Mouse (Mus musculus): ENCODE measurements around the gene Mapk14. TPM values are rescaled to one million over a fixed set of nuclear protein-coding genes. Genes with fewer than 3 reads are reported as not detected.
"Not testable (repeated sequence)": the region's sequence is repeated elsewhere in the genome, so short reads cannot be mapped to it uniquely, and the experiment has no call there.

Gene Mapk14
- polyA plus RNA-seq, 1 experiment from 2014 or later: 30.7 TPM

DNA sequence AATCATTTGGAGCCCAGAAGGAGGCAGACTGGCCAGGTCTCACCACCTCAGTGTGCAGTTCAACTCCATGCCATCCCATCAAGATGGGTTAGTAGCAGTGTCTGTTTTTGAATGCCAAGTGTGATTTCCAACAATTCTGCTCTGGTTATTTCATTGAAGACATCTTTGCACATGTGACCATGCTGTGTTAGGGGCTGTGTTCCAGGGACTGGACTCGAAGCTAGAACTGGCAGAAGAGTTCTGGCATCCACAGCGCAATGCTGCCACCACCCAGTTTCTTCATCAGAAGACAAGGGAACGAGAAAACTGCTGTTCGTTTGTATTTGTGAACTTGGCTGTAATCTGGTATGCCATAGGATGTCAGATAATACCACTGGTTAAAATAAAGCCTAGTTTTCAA lies 56.9 kb downstream of the Mapk14 start:
- Histone ChIP-seq H3K36me3 (peaks cover 29% of the 10 kb centered on the region), H3K4me2 (replicated peaks) (no peak overlapping the region), H3K4me1 (no peaks in the 10 kb centered on the region), H3K9me3 (no peaks in the 10 kb centered on the region), H3K27me3 (no peaks in the 10 kb centered on the region), H3K4me3 (no peak overlapping the region), H3K27ac (replicated peaks) (no peak overlapping the region), H3K9ac (replicated peaks) (no peak overlapping the region)
- no peak for ATAC-seq (replicated peaks)
- WGBS: 85% methylated on average over 4 of the region's 4 CpGs

GRCm38 (mm10) chr17:28750580-28750979 lies 59.5 kb downstream of the Mapk14 start:
- no peaks in the 10 kb centered on the region for H3K27me3 ChIP-seq
- no peak overlapping the region for H3K27ac ChIP-seq (replicated peaks)
- 88% methylated on average over 6 of the region's 6 CpGs for WGBS
- no peak overlapping the region for H3K4me2 ChIP-seq (replicated peaks)
- no peak overlapping the region for H3K4me3 ChIP-seq
- ATAC-seq (replicated peaks): no peak
- H3K4me1 ChIP-seq: no peaks in the 10 kb centered on the region
- no peaks in the 10 kb centered on the region for H3K9me3 ChIP-seq
- H3K9ac ChIP-seq (replicated peaks): no peak overlapping the region
- H3K36me3 ChIP-seq: peaks cover 6% of the 10 kb centered on the region; the same call in 1 of the 2 replicates

DNA sequence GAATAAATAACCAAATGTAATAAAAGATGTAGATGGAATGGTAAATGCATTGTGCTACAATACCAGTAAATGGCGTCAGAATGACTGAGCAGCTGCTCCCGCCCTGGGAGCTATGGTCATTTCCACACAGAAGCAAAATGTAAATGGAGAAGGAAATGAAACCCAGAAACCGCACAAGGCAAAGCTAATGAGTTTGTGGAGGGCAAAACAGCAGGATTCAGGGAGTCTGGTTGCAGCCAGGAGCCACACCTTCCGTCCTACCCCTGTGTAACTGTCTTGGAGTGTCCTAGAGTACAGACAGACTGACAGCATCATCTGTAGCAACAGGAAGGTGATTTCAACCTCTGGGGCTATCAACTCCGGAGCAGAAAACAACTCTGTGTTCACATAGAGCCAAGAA lies 65.3 kb downstream of the Mapk14 start:
- no peaks in the 10 kb centered on the region for H3K27me3 ChIP-seq
- no peak overlapping the region for H3K4me3 ChIP-seq
- 69% methylated on average over 5 of the region's 5 CpGs for WGBS
- H3K4me1 ChIP-seq: no peaks in the 10 kb centered on the region
- no peak overlapping the region for H3K4me2 ChIP-seq (replicated peaks)
- no peak for ATAC-seq (replicated peaks)
- H3K27ac ChIP-seq (replicated peaks): no peak overlapping the region
- no peaks in the 10 kb centered on the region for H3K9me3 ChIP-seq
- no peak overlapping the region for H3K9ac ChIP-seq (replicated peaks)
- no peaks in the 10 kb centered on the region for H3K36me3 ChIP-seq

DNA sequence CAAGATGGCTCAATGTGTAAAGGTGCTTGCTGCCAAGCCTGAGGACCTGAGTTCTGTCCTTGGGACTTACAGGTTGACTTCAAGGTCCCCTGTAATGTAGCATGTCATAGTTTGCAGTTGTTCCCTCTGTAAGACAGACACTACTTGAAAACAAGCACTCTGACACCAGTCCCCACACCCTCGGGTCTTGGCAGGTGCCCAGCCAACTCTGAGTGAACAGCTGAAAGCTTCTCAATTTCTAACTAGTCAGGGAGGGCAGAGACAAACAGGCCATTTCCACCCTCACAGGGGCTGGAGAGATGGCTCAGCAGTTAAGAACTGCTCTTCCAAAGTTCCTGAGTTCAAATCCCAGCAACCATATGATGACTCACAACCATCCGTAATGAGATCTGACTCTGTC lies 66.3 kb downstream of the Mapk14 start:
- no peak for ATAC-seq (replicated peaks)

DNA sequence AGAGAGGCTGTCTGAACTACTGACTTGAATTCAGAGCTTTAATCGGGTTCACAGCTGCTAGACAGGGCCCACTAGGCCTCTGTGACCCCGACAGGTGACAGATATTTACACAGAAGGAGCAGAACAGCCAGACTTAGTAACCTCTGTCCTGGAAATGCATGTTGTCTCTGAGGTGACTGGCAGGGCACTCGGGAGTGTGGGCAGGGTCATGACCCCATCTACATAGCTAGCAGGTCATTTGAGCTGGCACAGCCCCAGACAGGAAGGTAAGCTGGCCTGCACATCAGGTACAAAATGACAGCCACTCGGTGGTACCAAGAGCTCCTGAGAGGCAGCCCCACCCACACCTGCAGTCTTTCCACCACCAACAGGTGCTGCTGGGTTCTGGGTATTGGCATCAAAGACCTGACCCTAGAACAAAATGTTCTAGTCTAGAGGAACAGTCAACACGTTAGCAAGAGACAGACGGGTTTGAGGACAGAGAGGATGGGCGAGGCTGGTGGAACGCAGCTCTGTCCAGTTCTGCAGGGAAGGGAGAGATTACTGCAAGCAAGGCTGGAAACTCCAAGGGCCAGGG lies 69.7 kb downstream of the Mapk14 start:
- Histone ChIP-seq H3K36me3 (no peaks in the 10 kb centered on the region), H3K9ac (replicated peaks) (no peak overlapping the region), H3K4me3 (no peak overlapping the region), H3K4me1 (no peaks in the 10 kb centered on the region), H3K27me3 (no peaks in the 10 kb centered on the region), H3K9me3 (no peaks in the 10 kb centered on the region), H3K4me2 (replicated peaks) (no peak overlapping the region), H3K27ac (replicated peaks) (no peak overlapping the region)
- no peak for ATAC-seq (replicated peaks)
- WGBS: 85% methylated on average over 8 of the region's 8 CpGs

More for the DNA sequence above, 66.3 kb downstream of the Mapk14 start:
- no peak overlapping the region for H3K27ac ChIP-seq (replicated peaks)
- H3K9me3 ChIP-seq: no peaks in the 10 kb centered on the region
- no peaks in the 10 kb centered on the region for H3K36me3 ChIP-seq
- no peak overlapping the region for H3K4me2 ChIP-seq (replicated peaks)
- H3K27me3 ChIP-seq: no peaks in the 10 kb centered on the region
- no peaks in the 10 kb centered on the region for H3K4me1 ChIP-seq
- 72% methylated on average over 2 of the region's 2 CpGs for WGBS
- no peak overlapping the region for H3K4me3 ChIP-seq
- H3K9ac ChIP-seq (replicated peaks): no peak overlapping the region

DNA sequence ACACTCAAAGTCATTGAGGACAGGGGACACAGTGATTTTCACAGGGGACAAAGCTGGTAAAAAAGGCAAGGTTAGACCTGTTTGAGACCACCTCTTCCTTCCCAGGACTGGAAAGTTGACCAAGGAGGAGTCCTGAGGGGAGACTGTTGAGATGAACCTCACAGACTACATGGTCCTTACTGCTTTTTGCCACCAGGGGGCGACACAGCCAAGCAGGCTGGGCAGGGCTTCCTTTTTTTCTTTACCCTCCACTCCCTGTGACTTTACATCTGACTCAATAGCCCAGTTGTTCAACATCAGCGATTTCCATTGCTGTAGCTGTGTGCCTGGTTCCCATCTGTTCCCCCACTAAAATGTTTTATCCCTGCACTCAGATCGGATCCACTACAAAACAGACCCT lies 70.7 kb downstream of the Mapk14 start:
- Histone ChIP-seq H3K36me3 (no peaks in the 10 kb centered on the region), H3K9me3 (no peaks in the 10 kb centered on the region), H3K27me3 (no peaks in the 10 kb centered on the region), H3K27ac (replicated peaks) (no peak overlapping the region), H3K4me2 (replicated peaks) (no peak overlapping the region), H3K9ac (replicated peaks) (no peak overlapping the region), H3K4me3 (no peak overlapping the region), H3K4me1 (no peaks in the 10 kb centered on the region)
- ATAC-seq (replicated peaks): no peak
- 20% methylated on average over 3 of the region's 3 CpGs for WGBS

DNA sequence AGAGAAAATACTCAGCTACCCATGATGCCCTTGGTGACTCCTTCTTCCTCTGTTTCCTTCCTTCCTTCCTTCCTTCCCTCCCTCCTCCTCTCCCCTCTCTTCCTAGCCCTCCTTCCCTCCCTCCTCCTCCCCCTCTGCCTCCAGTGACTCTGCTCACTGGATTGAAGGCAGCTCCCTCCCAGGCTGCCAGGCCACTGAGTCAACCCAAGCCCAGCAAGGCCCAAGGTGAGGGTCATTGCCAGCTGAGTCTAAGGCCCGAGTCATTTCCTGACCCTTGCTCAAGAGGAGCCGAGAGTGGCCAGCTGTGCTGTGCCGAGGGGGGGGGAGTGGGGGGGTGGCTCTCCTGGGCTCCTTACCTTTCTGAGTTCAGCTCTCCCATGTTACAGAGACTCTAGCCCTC lies 75.1 kb downstream of the Mapk14 start:
- WGBS: 78% methylated on average over 3 of the region's 3 CpGs
- no peaks in the 10 kb centered on the region for H3K36me3 ChIP-seq
- no peak overlapping the region for H3K4me2 ChIP-seq (replicated peaks)
- no peak overlapping the region for H3K4me3 ChIP-seq
- H3K9me3 ChIP-seq: no peaks in the 10 kb centered on the region
- no peak overlapping the region for H3K27ac ChIP-seq (replicated peaks)
- H3K4me1 ChIP-seq: peaks cover 16% of the 10 kb centered on the region
- ATAC-seq (replicated peaks): no peak
- no peak overlapping the region for H3K9ac ChIP-seq (replicated peaks)
- peaks cover 29% of the 10 kb centered on the region for H3K27me3 ChIP-seq

GRCm38 (mm10) chr17:28766781-28767515 lies 75.8 kb downstream of the Mapk14 start:
- H3K4me3 ChIP-seq: no peak overlapping the region
- no peak overlapping the region for H3K27ac ChIP-seq (replicated peaks)
- H3K4me2 ChIP-seq (replicated peaks): no peak overlapping the region
- peaks cover 16% of the 10 kb centered on the region for H3K4me1 ChIP-seq
- H3K36me3 ChIP-seq: no peaks in the 10 kb centered on the region
- peaks cover 29% of the 10 kb centered on the region for H3K27me3 ChIP-seq
- no peaks in the 10 kb centered on the region for H3K9me3 ChIP-seq
- H3K9ac ChIP-seq (replicated peaks): no peak overlapping the region
- ATAC-seq (replicated peaks): no peak
- WGBS: 78% methylated on average over 11 of the region's 11 CpGs

DNA sequence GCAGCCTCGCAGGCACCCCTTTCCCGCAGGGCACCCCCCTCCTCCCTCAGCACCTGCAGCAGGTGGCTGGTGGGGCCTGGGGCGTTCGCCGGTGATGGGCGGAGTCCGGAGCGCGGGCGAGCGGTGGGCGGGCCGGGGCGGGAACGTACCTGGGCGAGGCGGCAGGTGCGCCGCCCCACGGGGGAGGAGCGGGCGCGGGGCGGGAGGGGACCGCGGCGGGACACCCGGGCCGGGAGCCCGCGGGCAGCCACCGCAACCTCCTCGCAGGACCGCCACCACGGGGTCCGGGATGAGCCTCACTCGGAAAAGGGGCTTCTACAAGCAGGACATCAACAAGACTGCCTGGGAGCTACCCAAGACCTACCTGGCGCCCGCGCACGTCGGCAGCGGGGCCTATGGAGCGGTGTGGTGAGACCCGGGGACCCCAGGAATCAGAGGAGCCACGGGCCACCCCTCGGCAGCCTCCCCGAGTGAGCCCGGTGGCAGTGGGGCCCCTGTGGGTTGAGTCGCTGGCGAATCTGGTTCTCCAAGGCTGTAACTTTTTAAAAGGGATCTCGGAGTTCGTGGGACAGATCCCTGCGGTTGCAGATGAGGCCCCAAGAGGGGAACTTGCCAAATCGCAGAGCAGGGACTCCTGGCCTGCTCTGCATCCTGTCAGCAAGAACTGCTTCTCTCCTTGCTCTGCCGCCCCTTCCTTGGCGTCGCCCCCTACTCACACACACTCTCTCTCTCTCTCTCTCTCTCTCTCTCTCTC lies 78.2 kb downstream of the Mapk14 start, which contains the start of gene Mapk13:
Mapk13 (plus strand) TSS at position 177 of the 754 bp plus-strand sequence.
- Histone ChIP-seq H3K4me3 (peak within 1 kb of the TSS; percentile 34), H3K36me3 (no peaks in the 10 kb centered on the region), H3K27me3 (peaks cover 29% of the 10 kb centered on the region), H3K9ac (replicated peaks) (peak within 1 kb of the TSS; percentile 33), H3K4me1 (peaks cover 16% of the 10 kb centered on the region), H3K9me3 (no peaks in the 10 kb centered on the region), H3K4me2 (replicated peaks) (peak within 1 kb of the TSS; percentile 68), H3K27ac (replicated peaks) (no peak within 1 kb of the TSS)
- under 1% methylated on average over 45 of the region's 58 CpGs for WGBS
- ATAC-seq (replicated peaks): no peak

DNA sequence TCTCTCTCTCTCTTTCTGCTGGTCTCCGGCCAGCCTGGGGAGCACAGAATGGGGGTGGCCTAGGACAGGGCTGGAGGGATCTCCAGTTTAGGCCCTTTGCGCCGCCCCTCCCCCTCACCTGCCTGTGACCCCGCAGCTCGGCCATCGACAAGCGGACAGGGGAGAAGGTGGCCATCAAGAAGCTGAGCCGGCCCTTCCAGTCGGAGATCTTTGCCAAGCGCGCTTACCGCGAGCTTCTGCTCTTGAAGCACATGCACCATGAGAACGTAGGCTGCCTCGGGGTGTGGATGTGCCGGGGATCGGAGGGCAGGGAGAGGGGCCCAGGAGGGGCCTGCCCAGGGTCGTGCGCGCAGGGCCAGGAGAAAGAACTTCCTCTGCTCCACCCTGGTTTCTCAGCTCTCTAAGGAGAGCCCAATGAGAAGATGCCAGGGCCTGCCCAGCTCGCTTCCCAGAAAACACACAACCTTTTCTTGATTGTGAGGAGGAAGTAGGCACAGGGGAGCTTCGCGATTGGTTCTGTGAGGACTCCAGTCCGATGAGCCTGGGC lies 78.8 kb downstream of the Mapk14 start:
- Histone ChIP-seq H3K9ac (replicated peaks) (peak overlapping the region; percentile 33), H3K27me3 (peaks cover 29% of the 10 kb centered on the region), H3K4me2 (replicated peaks) (peak overlapping the region; percentile 68), H3K4me1 (peaks cover 16% of the 10 kb centered on the region), H3K36me3 (no peaks in the 10 kb centered on the region), H3K27ac (replicated peaks) (no peak overlapping the region), H3K9me3 (no peaks in the 10 kb centered on the region), H3K4me3 (peak overlapping the region; percentile 34)
- 6% methylated on average over 24 of the region's 24 CpGs for WGBS
- ATAC-seq (replicated peaks): no peak

DNA sequence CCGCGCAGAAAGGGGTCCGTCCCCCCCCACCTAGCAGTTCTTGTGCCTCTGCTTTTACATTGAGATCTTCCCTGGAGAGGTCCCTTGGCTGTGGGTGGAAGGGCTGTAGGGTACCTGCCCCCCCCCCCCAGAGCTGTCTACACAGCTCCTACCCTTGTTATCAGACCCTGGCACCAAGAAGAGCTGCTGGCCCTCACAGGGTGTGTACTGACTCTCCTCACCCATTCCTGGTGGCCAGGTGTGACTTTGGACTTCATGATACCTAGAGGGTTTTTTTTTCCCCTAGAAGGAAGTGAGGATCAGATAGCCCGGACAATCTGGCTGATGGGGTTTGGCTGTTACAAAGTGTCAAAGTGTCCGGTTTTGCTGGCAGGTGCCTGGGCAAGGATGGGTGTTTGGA lies 80.2 kb downstream of the Mapk14 start:
- WGBS: 92% methylated on average over 5 of the region's 5 CpGs

DNA sequence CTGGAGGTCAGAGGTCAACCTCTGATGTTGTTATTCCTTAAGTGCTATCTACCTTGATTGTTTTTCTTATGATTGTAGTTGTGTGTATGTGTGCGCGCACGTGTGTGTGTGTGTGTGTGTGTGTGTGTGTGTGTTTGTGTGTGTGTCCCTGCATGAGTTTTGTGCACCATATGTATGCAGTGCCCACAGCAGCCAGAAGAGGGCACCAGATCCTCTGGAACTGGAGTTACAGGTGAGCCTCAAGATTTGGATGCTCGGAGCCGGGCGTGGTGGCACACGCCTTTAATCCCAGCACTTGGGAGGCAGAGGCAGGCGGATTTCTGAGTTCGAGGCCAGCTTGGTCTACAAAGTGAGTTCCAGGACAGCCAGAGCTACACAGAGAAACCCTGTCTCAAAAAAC lies 83.2 kb downstream of the Mapk14 start:
- not testable (repeated sequence) for H3K4me3 ChIP-seq; H3K27ac ChIP-seq (replicated peaks); H3K36me3 ChIP-seq; H3K4me2 ChIP-seq (replicated peaks); H3K9ac ChIP-seq (replicated peaks); ATAC-seq (replicated peaks); H3K9me3 ChIP-seq
- peaks cover 12% of the 10 kb centered on the region for H3K4me1 ChIP-seq
- WGBS: 96% methylated on average over 8 of the region's 9 CpGs
- peaks cover 17% of the 10 kb centered on the region for H3K27me3 ChIP-seq

More for the DNA sequence above, 80.2 kb downstream of the Mapk14 start:
- Histone ChIP-seq H3K36me3 (no peaks in the 10 kb centered on the region), H3K27me3 (peaks cover 29% of the 10 kb centered on the region), H3K9ac (replicated peaks) (no peak overlapping the region), H3K4me3 (no peak overlapping the region), H3K9me3 (no peaks in the 10 kb centered on the region), H3K4me1 (peaks cover 16% of the 10 kb centered on the region), H3K4me2 (replicated peaks) (no peak overlapping the region), H3K27ac (replicated peaks) (no peak overlapping the region)
- no peak for ATAC-seq (replicated peaks)

Data from forebrain, embryonic 15.5 days (tissue).